Mouse (Mus musculus) layer of hippocampus, adult 2 months (tissue): ENCODE data around the gene Cdh11. TPM values are rescaled to one million over a fixed set of nuclear protein-coding genes. Genes with fewer than 3 reads are reported as not detected.
"Not testable (repeated sequence)": the region's sequence is repeated elsewhere in the genome, so short reads cannot be mapped to it uniquely, and the experiment has no call there.

Source experiments
- DNase-seq, 2 experiments: peaks; one replicate each; pipeline ENCODE4 v3.0.0; 2022; ENCODE audit warnings: low spot score in 2 of 2
- H3K27ac ChIP-seq: fragments of 200-600 bp; 2 replicates; pipeline ENCODE4 v1.8.1; 2022
- H3K4me3 ChIP-seq: fragments of 200-600 bp; 2 replicates; pipeline ENCODE4 v1.8.1; 2022; ENCODE audit warnings: mild to moderate bottlenecking
- CTCF ChIP-seq: fragments of 200-600 bp; conservative IDR thresholded peaks from 2 replicates; pipeline ENCODE4 v1.8.1; 2022; ENCODE audit warnings: antibody characterized with exemption, mild to moderate bottlenecking, moderate library complexity
- microRNA-seq, 2 experiments: library from miRNA; unstranded; fragments of <30 nt; microRNA quantifications; one replicate each; pipeline ENCODE4 v1.2.0; 2021
- total RNA-seq, 2 experiments: library from RNA; stranded (reverse); gene quantifications; 2 replicates each; pipeline ENCODE4 v1.2.3; 2021

Gene Cdh11
- total RNA-seq, 2 experiments from 2014 or later = 70.5 to 77.3 TPM

GRCm38 (mm10) chr8:102693465-102693864 lies 92.0 kb downstream of the Cdh11 start:
- TF ChIP-seq CTCF = no peak
- DNase-seq = peak; percentile 36 to 73
- no peak overlapping the region for H3K4me3 ChIP-seq
- H3K27ac ChIP-seq = peak overlapping the region; percentile 73

- Histone ChIP-seq H3K4me3 (peak overlapping the region; percentile 25; the same call in 1 of the 2 replicates), H3K27ac (peak overlapping the region; percentile 79)
- not testable (repeated sequence) for DNase-seq
These were observed 100.0 kb downstream of the Cdh11 start for GRCm38 (mm10) chr8:102685491-102685890.

DNA sequence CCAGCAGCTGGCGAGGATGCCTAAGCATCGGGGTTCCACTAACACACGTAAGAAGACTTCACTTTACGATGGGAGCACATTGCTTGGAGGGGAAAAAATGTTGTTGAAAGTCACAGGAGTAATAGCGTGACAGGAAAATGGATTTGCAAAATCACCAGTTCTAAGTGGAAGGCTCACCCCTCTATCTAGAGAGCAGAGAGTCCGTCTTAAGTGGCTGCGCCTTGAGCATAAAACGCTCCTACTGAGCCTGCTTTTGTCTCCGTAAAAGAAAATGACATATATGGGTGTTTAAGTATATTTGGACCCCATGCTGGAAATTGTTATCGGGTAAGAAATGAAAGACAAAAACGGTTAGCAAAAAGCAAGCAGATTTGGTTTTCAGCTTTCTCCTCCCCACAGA lies 100.4 kb downstream of the Cdh11 start:
- Histone ChIP-seq H3K27ac (peak overlapping the region; percentile 79), H3K4me3 (peak overlapping the region; percentile 25; the same call in 1 of the 2 replicates)
- no peak for DNase-seq
- TF ChIP-seq CTCF = no peak

DNA sequence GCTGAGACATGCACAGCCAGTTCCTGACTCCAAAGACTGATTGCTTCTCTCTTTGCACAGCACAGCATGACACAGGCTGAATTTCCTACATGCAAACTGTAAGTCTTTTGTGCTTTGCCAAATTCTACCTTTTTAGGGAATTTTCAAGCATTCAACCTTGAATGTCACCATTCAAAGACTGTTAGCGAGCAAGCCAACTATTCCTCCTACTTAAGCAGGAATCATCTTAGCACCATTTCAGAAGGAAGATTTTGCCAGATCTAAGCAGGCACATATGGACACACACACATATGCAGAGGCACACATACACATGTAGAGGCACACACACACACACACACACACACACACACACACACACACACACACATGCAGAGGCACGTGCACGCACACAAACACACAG lies 108.3 kb downstream of the Cdh11 start:
- Histone ChIP-seq H3K27ac (no peak overlapping the region), H3K4me3 (no peak overlapping the region)
- no peak for DNase-seq
- TF ChIP-seq CTCF = no peak

GRCm38 (mm10) chr8:102664561-102664960 lies 120.9 kb downstream of the Cdh11 start:
- peak overlapping the region; percentile 36 for H3K27ac ChIP-seq
- DNase-seq = peak in 1 of 2 experiments; percentile 35
- H3K4me3 ChIP-seq = not testable (repeated sequence)

DNA sequence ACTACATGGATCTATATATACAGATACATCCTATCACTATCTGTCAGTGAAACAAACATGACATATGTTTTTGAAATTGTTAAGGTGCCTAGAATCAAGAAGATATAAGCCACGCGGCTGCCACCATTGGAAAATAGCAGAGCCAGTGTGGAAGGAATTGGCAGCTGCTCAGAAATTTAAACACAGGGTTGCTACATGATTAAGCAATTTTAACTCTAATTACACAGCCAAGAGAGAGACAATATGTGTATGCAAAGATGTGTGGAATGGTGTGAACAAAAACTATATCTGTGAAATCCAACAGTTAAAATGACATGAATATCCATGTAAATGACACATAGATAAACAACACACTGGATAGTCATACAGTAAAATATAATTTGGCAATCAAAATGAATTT lies 128.9 kb downstream of the Cdh11 start:
- no peak for DNase-seq
- peak overlapping the region; percentile 65 for H3K27ac ChIP-seq
- no peak for TF ChIP-seq CTCF

DNA sequence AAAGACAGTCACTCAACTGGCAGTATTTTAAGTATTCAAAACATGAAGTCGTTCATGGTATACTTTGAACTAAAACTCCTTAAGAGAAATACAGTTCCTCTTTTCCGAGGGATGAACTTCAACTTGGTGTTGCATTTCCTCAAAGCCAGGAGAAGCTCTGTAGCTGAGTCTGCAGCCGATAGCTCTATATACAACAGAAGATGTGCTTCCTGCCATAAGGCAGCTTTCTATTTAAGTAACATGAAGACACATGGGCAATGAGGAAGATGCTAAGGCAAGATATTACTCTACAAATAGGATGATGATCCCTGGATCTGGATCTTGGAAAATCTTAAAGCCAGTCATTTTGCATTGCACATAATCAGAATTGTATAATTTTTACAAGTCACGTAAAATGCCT lies 133.5 kb downstream of the Cdh11 start:
- Histone ChIP-seq H3K27ac (no peak overlapping the region), H3K4me3 (no peak overlapping the region)
- no peak for DNase-seq
- TF ChIP-seq CTCF = no peak

More for the DNA sequence above, 128.9 kb downstream of the Cdh11 start:
- no peak overlapping the region for H3K4me3 ChIP-seq

GRCm38 (mm10) chr8:102627151-102627550 lies 158.3 kb downstream of the Cdh11 start:
- Histone ChIP-seq H3K27ac (no peak overlapping the region), H3K4me3 (no peak overlapping the region)
- TF ChIP-seq CTCF = no peak
- no peak for DNase-seq

DNA sequence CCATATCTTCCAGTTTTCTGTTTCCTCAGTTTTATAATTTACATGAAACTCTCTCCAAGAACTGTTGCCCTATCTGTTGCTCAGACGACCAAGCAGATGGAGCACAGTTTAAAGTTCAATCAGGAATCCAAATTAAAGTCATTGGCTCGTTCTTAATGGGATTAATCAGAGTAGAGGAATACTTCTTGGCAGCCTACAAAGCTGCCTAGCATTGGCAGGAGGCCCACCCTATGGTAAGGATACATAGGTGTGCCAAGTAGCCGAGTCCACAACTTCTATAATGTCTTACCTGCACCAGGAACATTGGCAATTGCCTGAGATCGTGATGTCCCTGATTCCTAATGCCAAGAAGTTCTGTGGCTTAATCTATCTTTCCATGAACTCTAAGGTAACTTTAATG lies 173.3 kb downstream of the Cdh11 start:
- no peak for TF ChIP-seq CTCF
- no peak for DNase-seq
- Histone ChIP-seq H3K27ac (no peak overlapping the region), H3K4me3 (no peak overlapping the region)

DNA sequence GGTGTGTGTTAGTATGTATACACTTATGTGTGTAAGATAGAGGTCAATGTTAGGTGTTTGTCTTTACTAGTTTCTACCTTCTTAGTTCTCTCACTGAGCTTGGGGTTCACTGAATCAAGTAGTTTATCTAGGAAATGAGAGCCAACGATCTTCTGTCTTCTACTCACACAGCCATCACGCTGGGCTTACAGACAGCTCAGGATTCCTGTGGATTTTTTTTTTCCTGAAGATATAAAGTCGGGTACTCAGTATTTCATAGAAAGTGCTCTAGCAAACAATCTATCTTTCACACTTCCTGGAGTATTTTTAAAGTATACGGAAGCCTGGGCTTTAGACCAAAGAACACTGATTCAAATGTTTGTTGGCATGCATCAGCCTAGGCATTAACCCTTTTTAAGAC lies 184.1 kb downstream of the Cdh11 start:
- DNase-seq = no peak
- H3K4me3 ChIP-seq = no peak overlapping the region
- H3K27ac ChIP-seq = no peak overlapping the region
- no peak for TF ChIP-seq CTCF

GRCm38 (mm10) chr8:102596523-102596922 lies 188.9 kb downstream of the Cdh11 start:
- no peak for DNase-seq
- TF ChIP-seq CTCF = no peak
- no peak overlapping the region for H3K27ac ChIP-seq
- H3K4me3 ChIP-seq = no peak overlapping the region

DNA sequence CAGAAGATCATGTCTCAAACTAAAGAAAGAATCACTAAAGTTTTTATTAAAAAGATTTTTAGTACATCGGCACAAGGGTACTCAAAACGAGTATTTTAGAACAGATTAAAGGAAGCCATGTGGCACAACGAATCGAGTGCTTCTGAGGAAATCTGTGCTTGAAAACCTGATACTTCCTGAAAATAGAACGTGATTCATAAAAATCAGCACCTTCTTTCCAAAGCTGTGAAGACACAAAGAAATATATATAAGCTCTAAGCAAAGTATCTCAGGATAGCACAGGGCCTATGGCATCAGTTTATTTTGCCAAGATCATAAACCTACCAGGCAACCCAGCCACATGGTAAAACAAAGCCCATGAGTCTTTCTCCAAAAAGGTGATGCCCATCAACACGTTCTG lies 191.5 kb downstream of the Cdh11 start:
- Histone ChIP-seq H3K27ac (no peak overlapping the region), H3K4me3 (no peak overlapping the region)
- no peak for TF ChIP-seq CTCF
- DNase-seq = no peak

Small RNAs within 50 kb of the gene (microRNA-seq; reads per million reads assigned to microRNA genes)
- 0 reads per million in 2 experiments for gene Gm26301
